Comparison of ENCODE assay signal across 9 mouse cellular contexts in the genomic region with DNA sequence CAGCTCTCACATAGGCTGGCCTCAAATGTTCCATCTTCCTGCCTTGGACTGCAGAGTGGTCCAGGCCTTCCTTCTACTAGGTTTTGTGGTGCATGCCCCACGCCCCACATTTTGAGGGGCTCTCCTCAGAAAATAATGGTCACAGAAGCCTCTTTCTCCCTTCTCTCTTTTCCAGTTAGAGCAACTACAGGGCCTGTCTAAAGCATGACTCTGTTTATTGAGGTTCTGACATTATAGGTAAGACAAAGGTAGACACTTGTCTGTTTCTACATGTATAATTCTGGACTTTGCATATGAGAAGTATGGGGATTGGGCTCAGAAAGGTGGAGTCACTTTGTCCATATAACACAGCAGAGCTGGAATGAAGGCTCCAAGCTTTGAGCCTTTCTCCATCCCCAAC. TPM values are rescaled to one million over a fixed set of nuclear protein-coding genes. Genes with fewer than 3 reads are reported as not detected.
DNase-seq lines count a peak whose midpoint lies in the region; ATAC-seq and TF ChIP-seq lines count a peak whose summit lies in the region.
"Had no signal": no experiment of that assay in that cellular context is flagged by ENCODE, and none has a peak within 500 bp of the region (broad histone marks: within the 10 kb centered on the region; RNA-seq: fewer than 3 reads in every experiment).

A gene (minus strand): TSS at position 101 of the 400 bp plus-strand sequence.

- peak within 1 kb of the TSS; percentile 80 for H3K4me2 ChIP-seq in lung, embryonic 14.5 days
- H3K4me2 ChIP-seq in embryonic facial prominence, embryonic 15.5 days (replicated peaks) = peak within 1 kb of the TSS; percentile 81
- H3K4me2 ChIP-seq in intestine, postnatal 0 days (replicated peaks; ENCODE audit: low read depth) = peak within 1 kb of the TSS; percentile 79
- H3K4me2 ChIP-seq in neural tube, embryonic 14.5 days (ENCODE audit: low read depth, low read length) = peak within 1 kb of the TSS; percentile 72

- H3K27ac ChIP-seq in lung, embryonic 14.5 days (ENCODE audit: low read depth) = peak within 1 kb of the TSS; percentile 93
- peak within 1 kb of the TSS; percentile 85 for H3K27ac ChIP-seq in embryonic facial prominence, embryonic 15.5 days (replicated peaks)
- peak within 1 kb of the TSS; percentile 86 for H3K27ac ChIP-seq in intestine, postnatal 0 days (ENCODE audit: low read depth, low read length)
- H3K27ac ChIP-seq in neural tube, embryonic 14.5 days (ENCODE audit: low read depth, low read length) = peak within 1 kb of the TSS; percentile 75

- no peak for TF ChIP-seq CTCF in lung, embryonic 14.5 days (IDR thresholded peaks at IDR 0.05; ENCODE audit: low read depth)
- no peak for TF ChIP-seq CTCF in intestine, postnatal 0 days (IDR thresholded peaks at IDR 0.05; ENCODE audit: low read depth)

- no peaks in the 10 kb centered on the region for H3K27me3 ChIP-seq in lung, embryonic 14.5 days (ENCODE audit: insufficient read depth, low read length)
- no peaks in the 10 kb centered on the region for H3K27me3 ChIP-seq in embryonic facial prominence, embryonic 15.5 days
- no peaks in the 10 kb centered on the region for H3K27me3 ChIP-seq in intestine, postnatal 0 days (replicated peaks; ENCODE audit: control insufficient read depth, insufficient read depth, low read length)
- H3K27me3 ChIP-seq in neural tube, embryonic 14.5 days (ENCODE audit: control insufficient read depth, insufficient read depth, low read length) = no peaks in the 10 kb centered on the region

- no peak for ATAC-seq in lung, embryonic 14.5 days (ENCODE audit: insufficient read depth)
- no peak for ATAC-seq in embryonic facial prominence, embryonic 15.5 days (ENCODE audit: insufficient number of reproducible peaks, low FRiP score, low TSS enrichment, low read depth)
- ATAC-seq in intestine, postnatal 0 days = no peak
- ATAC-seq in neural tube, embryonic 14.5 days (ENCODE audit: low read depth) = no peak

- H3K4me3 ChIP-seq in lung, embryonic 14.5 days (ENCODE audit: low read depth, low read length) = peak within 1 kb of the TSS; percentile 96
- peak within 1 kb of the TSS; percentile 94 for H3K4me3 ChIP-seq in embryonic facial prominence, embryonic 15.5 days (replicated peaks)
- H3K4me3 ChIP-seq in intestine, postnatal 0 days (ENCODE audit: low read depth, low read length) = peak within 1 kb of the TSS; percentile 87
- peak within 1 kb of the TSS; percentile 86 for H3K4me3 ChIP-seq in neural tube, embryonic 14.5 days (ENCODE audit: low read depth, low read length)

- no peaks in the 10 kb centered on the region for H3K9me3 ChIP-seq in lung, embryonic 14.5 days (ENCODE audit: low read depth, low read length)
- H3K9me3 ChIP-seq in embryonic facial prominence, embryonic 15.5 days (replicated peaks) = no peaks in the 10 kb centered on the region
- H3K9me3 ChIP-seq in intestine, postnatal 0 days (ENCODE audit: control insufficient read depth) = no peaks in the 10 kb centered on the region
- no peaks in the 10 kb centered on the region for H3K9me3 ChIP-seq in neural tube, embryonic 14.5 days (ENCODE audit: control insufficient read depth, low read length)

- WGBS in lung, embryonic 14.5 days = 96% methylated on average over 1 of the region's 1 CpGs
- WGBS in embryonic facial prominence, embryonic 15.5 days = 81% methylated on average over 1 of the region's 1 CpGs
- 89% methylated on average over 1 of the region's 1 CpGs for WGBS in intestine, postnatal 0 days
- WGBS in neural tube, embryonic 14.5 days = 91% methylated on average over 1 of the region's 1 CpGs

- no peak for DNase-seq in lung, embryonic 14.5 days
- DNase-seq in lung, postnatal 4 days = no peak
- DNase-seq in right cerebral cortex, postnatal 4 days = no peak
- no peak for DNase-seq in thymus, postnatal 14 days
- DNase-seq in lung, postnatal 10 days = no peak
- DNase-seq: adrenal gland, postnatal 25 days had no signal

- no peaks in the 10 kb centered on the region for H3K36me3 ChIP-seq in lung, embryonic 14.5 days (ENCODE audit: insufficient read depth)
- no peaks in the 10 kb centered on the region for H3K36me3 ChIP-seq in embryonic facial prominence, embryonic 15.5 days
- H3K36me3 ChIP-seq in intestine, postnatal 0 days (ENCODE audit: control insufficient read depth, insufficient read depth) = no peaks in the 10 kb centered on the region
- no peaks in the 10 kb centered on the region for H3K36me3 ChIP-seq in neural tube, embryonic 14.5 days (ENCODE audit: control insufficient read depth, insufficient read depth, low read length)

- peaks cover 19% of the 10 kb centered on the region; the same call in 1 of the 2 replicates for H3K4me1 ChIP-seq in lung, embryonic 14.5 days (ENCODE audit: insufficient read depth)
- peaks cover 26% of the 10 kb centered on the region for H3K4me1 ChIP-seq in embryonic facial prominence, embryonic 15.5 days
- H3K4me1 ChIP-seq in intestine, postnatal 0 days (replicated peaks; ENCODE audit: control insufficient read depth, insufficient read depth, low read length) = no peaks in the 10 kb centered on the region; the same call in none of the 2 replicates
- peaks cover 19% of the 10 kb centered on the region for H3K4me1 ChIP-seq in neural tube, embryonic 14.5 days (ENCODE audit: control insufficient read depth, insufficient read depth, low read length)

- H3K9ac ChIP-seq in lung, embryonic 14.5 days = peak within 1 kb of the TSS; percentile 74
- H3K9ac ChIP-seq in embryonic facial prominence, embryonic 15.5 days = peak within 1 kb of the TSS; percentile 84
- H3K9ac ChIP-seq in intestine, postnatal 0 days (ENCODE audit: low read depth, low read length) = peak within 1 kb of the TSS; percentile 64
- peak within 1 kb of the TSS; percentile 59 for H3K9ac ChIP-seq in neural tube, embryonic 14.5 days (replicated peaks; ENCODE audit: low read depth, low read length)

RNA-seq across cellular contexts. Expression of the gene that starts here (rescaled TPM):
- 1.4 and 1.7 TPM in 2 replicates for polyA plus RNA-seq in lung, embryonic 14.5 days (2014; fragmentation: Nextera tagmentation; extraction: Ambion mirVana)
- polyA plus RNA-seq in embryonic facial prominence, embryonic 15.5 days (2015; fragmentation: Nextera tagmentation; extraction: Ambion mirVana) = 1.6 and 1.7 TPM in 2 replicates
- polyA plus RNA-seq in intestine, postnatal 0 days (2015; fragmentation: Nextera tagmentation; extraction: Ambion mirVana) = 1.0 and 1.1 TPM in 2 replicates
- 1.8 and 2.2 TPM in 2 replicates for polyA plus RNA-seq in neural tube, embryonic 14.5 days (2014; fragmentation: Nextera tagmentation; extraction: Ambion mirVana)
